Mouse (Mus musculus): ENCODE data around the gene Nt5c3b. TPM values are rescaled to one million over a fixed set of nuclear protein-coding genes. Genes with fewer than 3 reads are reported as not detected.

Nt5c3b gene
- polyA plus RNA-seq, 1 experiment from 2014 or later: 92.6 TPM

Other genes with a start within 250 kb of the Nt5c3b start
- not detected in 2 replicates for gene Krt9, start 248.6 kb downstream of the Nt5c3b start, polyA plus RNA-seq (2014; fragmentation: Nextera tagmentation; extraction: Ambion mirVana)
- gene Krt14, start 234.3 kb downstream of the Nt5c3b start, polyA plus RNA-seq (2014; fragmentation: Nextera tagmentation; extraction: Ambion mirVana): 2.4 and 3.9 TPM in 2 replicates
- gene Krt16, start 192.9 kb downstream of the Nt5c3b start, polyA plus RNA-seq (2014; fragmentation: Nextera tagmentation; extraction: Ambion mirVana): not detected in 2 replicates
- gene Krt17, start 180.8 kb downstream of the Nt5c3b start, polyA plus RNA-seq (2014; fragmentation: Nextera tagmentation; extraction: Ambion mirVana): 0.22 and 0.25 TPM in 2 replicates
- not detected in 2 replicates for gene Krt42, start 171.9 kb downstream of the Nt5c3b start, polyA plus RNA-seq (2014; fragmentation: Nextera tagmentation; extraction: Ambion mirVana)
- gene Eif1, start 121.9 kb downstream of the Nt5c3b start, polyA plus RNA-seq (2014; fragmentation: Nextera tagmentation; extraction: Ambion mirVana): 1,709 and 1,853 TPM in 2 replicates
- 1.1 TPM in 1 of 2 replicates, not detected in the other for gene Gast, start 107.4 kb downstream of the Nt5c3b start, polyA plus RNA-seq (2014; fragmentation: Nextera tagmentation; extraction: Ambion mirVana)
- gene Hap1, start 85.7 kb downstream of the Nt5c3b start, polyA plus RNA-seq (2014; fragmentation: Nextera tagmentation; extraction: Ambion mirVana): 12.0 and 12.8 TPM in 2 replicates
- 26.7 and 30.7 TPM in 2 replicates for gene Jup, start 44.0 kb downstream of the Nt5c3b start, polyA plus RNA-seq (2014; fragmentation: Nextera tagmentation; extraction: Ambion mirVana)
- gene P3h4, start 27.0 kb downstream of the Nt5c3b start, polyA plus RNA-seq (2014; fragmentation: Nextera tagmentation; extraction: Ambion mirVana): 19.6 and 22.9 TPM in 2 replicates
- 38.7 and 46.1 TPM in 2 replicates for gene Fkbp10, start 26.1 kb downstream of the Nt5c3b start, polyA plus RNA-seq (2014; fragmentation: Nextera tagmentation; extraction: Ambion mirVana)
- 0.66 and 0.68 TPM in 2 replicates for gene Klhl10, start 109 bp upstream of the Nt5c3b start, polyA plus RNA-seq (2014; fragmentation: Nextera tagmentation; extraction: Ambion mirVana)
- 13.8 and 14.9 TPM in 2 replicates for gene Klhl11, start 30.9 kb upstream of the Nt5c3b start, polyA plus RNA-seq (2014; fragmentation: Nextera tagmentation; extraction: Ambion mirVana)
- 259 and 306 TPM in 2 replicates for gene Acly, start 86.2 kb upstream of the Nt5c3b start, polyA plus RNA-seq (2014; fragmentation: Nextera tagmentation; extraction: Ambion mirVana)
- gene Ttc25, start 103.8 kb upstream of the Nt5c3b start, polyA plus RNA-seq (2014; fragmentation: Nextera tagmentation; extraction: Ambion mirVana): 2.6 and 2.8 TPM in 2 replicates
- gene Cnp, start 133.1 kb upstream of the Nt5c3b start, polyA plus RNA-seq (2014; fragmentation: Nextera tagmentation; extraction: Ambion mirVana): 17.4 and 17.8 TPM in 2 replicates
- gene Nkiras2, start 177.4 kb upstream of the Nt5c3b start, polyA plus RNA-seq (2014; fragmentation: Nextera tagmentation; extraction: Ambion mirVana): 108 and 109 TPM in 2 replicates
- 95.3 and 105 TPM in 2 replicates for gene Dnajc7, start 178.4 kb upstream of the Nt5c3b start, polyA plus RNA-seq (2014; fragmentation: Nextera tagmentation; extraction: Ambion mirVana)